Mouse (Mus musculus): Measurements from ENCODE around the gene Cntd1.

Gene Cntd1

GRCm38 (mm10) chr11:101334516-101334915, 55.7 kb downstream of the Cntd1 start:
- DNase-seq: peak; percentile 86

- peak; percentile 83 for DNase-seq
Measured at GRCm38 (mm10) chr11:101335685-101336084, 56.9 kb downstream of the Cntd1 start.

- DNase-seq: peak; percentile 89
Measured at GRCm38 (mm10) chr11:101338123-101338760, 59.4 kb downstream of the Cntd1 start.
